Mouse (Mus musculus): ENCODE data around the gene Bbs7.

GRCm38 (mm10) chr3:36613202-36613907, at the start of gene Bbs7:
- no peak for TF ChIP-seq POLR2A (IDR thresholded peaks at IDR 0.05; ENCODE audit: low read depth, low read length)
- TF ChIP-seq CTCF (IDR thresholded peaks at IDR 0.05; ENCODE audit: extremely low read depth, insufficient read depth, insufficient read length, insufficient replicate concordance), result no peak

Data from spleen, adult 2 months (tissue).